Mouse (Mus musculus) thymus, postnatal 10 days (tissue): ENCODE data around the gene Cryaa.

Source experiments
- DNase-seq, 2 experiments: peaks; one replicate each; pipeline ENCODE4 v3.0.0; 2021; ENCODE audit warnings: low spot score in 2 of 2

The Cryaa gene

DNA sequence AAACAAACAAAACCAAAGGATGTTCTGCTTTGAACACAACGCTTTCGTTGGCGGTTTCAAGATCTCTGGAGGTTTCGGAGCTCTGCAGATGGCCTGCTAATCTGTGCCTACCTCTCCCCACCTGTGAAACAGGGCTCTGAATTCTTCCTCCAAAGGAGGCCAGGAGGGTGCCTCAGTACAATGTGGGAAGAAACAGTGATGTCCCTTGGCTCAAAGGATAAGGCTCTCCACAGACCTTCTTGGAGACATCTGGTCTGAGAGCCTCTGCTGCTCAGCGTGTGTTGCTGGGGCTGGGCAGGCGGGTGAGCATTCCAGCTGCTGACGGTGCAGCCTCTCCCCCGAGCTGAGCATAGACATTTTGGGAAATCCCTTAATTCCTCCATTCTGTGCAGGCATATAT is at the start of gene Cryaa:
Gene Cryaa, plus strand, starts transcription at position 301 of the 400 bp plus-strand sequence.
- DNase-seq: no peak

- no peak for DNase-seq
Observed at GRCm38 (mm10) chr17:31627961-31628360, 49.6 kb upstream of the Cryaa start.

DNA sequence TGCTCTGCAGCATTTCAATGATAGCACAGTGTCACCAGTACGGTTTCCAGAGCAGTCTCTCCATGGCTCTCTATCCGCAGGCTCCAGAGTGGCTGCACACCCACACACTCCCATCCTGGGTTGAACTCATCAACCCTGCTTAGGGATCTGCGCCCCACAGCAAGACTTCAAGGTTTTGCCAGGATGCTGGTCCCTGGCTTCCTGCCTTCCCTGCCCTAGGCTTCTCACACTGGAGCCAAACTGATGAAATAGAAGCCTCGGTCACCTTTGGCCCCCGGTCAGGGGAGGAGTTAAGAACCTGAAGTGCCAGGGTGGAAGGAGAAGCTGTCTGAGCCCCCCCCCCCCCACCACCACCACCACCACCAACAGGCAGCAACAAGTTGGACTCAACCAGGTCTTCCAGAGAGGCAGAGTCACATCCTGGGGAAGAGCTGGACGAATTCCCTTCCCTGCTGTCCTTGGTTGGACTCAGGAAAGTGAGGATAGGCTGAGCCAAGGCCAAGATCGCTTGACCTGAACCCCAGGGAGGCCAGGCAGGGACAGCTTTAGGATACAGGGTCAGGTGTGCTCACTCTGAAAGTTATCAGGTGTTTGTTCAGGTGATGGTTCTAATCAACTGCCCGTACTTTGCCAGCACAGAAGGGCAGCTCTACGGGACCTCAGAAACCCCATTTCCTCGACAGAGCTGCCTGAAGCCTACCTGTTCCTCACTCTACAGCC is 46.4 kb upstream of the Cryaa start:
- no peak for DNase-seq

- no peak for DNase-seq
Observed at GRCm38 (mm10) chr17:31633007-31633406, 44.6 kb upstream of the Cryaa start.

DNA sequence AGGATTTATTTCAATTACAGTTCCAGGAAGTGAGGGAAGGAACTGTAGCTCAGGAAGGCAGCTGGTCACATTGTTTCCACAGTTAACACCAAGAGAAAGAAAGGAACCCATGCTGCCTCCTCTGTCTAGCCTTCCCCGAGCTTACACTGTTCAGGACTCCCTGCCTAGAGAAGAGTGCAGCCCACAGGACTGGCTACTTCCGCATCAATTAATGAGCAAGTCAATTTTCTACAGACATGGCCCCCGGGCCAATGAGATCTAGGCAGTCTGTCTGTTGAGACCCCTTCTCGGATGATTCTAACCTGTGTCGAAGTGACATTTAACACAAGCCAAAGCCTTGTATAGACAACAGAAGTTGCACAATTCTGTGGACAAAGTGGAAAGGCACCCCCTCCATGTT is 42.7 kb upstream of the Cryaa start:
- no peak for DNase-seq

- DNase-seq: no peak
Observed at GRCm38 (mm10) chr17:31635781-31636180, 41.8 kb upstream of the Cryaa start.

DNA sequence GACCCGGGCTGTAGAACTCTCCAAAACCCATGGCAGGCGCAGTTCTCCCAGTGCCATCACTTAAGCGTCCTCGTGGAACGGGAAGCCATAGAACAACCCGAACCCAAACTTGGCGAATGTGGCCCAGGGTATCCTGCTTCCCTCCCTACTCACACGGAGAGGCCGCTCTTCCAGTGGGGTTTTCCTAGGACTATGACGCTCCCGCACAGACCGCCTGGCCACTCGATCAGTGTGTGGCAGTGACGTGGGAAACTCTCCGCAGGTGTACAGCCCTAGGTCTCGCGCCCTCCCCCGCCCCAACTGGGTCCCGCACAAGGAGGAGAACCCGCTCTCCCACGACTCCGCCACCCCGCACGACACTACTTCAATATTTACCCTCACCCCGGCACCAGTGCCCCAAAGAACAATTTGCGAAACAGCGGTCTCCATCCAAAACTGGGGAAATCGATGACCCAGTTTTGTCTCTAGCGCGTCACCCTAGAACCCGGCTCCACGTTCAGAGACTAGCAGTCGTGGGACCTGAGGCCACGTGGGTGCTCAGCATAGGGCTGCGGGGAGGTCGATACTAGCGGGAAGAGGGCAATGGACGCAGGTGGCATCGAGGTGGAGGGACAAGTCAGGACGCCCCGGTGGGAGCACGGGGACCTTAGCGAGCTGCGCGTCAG is 41.2 kb upstream of the Cryaa start:
- no peak for DNase-seq

DNA sequence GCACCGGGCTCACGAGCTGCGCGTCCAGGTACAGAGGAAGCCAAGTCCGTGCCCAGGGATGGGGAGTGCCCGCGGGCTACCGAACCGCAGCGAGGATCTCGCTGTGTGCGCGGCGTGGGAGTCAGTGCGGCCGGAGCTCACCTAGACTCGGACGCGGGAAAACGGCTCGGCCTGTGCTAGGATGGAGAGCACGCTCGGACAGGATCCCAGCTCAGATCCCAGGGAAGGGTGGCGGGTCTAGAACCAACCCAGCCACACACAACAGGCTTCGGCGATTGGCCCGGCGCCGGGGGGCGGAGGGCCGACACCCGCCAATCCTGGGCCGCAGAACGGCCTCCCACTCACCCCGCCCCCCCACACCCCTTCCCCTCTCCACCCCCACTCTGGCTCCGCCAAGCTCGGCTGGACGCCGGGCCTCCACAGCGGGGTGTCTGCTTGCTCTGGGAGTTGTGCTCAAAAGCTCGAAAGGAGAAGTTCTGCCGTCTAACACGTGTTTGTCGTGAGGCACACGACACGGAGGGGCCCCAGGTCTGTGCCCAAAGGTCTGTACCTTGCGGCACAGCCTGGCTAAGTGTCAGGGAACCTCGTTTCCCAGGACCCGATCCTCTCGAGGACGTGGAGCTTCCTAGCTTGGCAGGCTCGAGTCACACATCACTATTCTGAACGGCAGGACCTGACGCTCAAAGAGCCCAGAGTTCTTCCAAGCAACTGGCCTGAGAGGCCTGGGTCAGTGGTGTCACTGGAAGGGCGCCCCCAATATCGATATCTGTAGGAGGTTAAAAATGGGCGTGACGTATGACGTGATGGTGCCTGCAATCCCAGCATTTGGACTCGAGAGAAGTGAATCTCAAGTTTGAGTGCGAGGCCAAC is 40.4 kb upstream of the Cryaa start, which contains the start of gene Cbs:
Gene Cbs, minus strand, starts transcription at position 297 of the 870 bp plus-strand sequence.
- peak in 1 of 2 experiments; percentile 33 for DNase-seq

DNA sequence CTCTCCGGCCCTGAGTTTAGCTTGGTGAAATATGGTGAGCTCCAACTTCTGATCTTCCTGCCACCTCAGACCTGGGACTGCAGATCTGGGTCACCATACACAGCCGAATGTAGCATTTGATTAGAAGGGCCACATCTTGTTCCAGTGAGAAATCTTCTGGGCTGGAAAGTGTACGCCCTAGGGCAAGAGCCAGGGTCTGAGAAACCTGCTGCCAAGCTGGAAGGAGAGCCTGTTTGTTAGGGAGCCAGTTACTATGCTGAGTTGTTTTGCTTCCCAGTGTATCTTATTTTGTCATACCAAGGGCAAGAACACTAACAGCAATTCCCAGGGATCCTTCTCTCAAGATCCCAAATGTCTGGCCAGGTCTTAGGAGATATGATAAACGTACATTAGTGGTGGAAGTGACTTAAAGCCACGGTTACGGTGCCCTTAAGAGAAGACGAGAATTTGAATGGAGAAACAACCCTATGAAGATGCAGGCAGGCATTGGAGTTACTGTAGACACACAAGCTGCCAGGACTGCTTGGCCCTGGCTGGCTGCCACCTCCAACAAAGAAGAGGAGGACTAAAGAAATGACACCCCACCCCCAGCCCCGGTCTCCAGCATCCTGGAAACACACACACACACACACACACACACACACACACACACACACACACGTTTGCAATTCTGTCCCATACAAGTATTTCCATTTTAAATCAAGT is 39.6 kb upstream of the Cryaa start:
- DNase-seq: no peak

- DNase-seq: no peak
Observed at GRCm38 (mm10) chr17:31639651-31640050, 38.0 kb upstream of the Cryaa start.

DNA sequence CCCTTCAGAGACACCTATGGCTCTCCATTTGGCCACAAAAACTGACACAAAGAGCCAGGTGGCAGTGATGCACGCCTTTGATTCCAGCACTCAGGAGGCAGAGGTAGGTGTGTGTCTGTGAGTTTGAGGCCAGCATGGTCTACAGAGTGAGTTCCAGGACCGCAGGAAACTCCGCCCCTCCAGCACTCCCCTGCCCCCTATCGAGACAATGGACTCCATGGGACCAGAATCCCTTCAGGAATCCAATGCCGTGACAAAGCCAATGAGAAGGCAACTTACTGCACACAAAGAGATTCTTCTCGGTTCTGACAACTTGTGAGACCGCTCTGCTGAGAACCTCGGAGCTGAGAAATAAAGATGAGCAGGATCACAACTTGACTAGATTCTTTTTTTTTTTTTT is 35.3 kb upstream of the Cryaa start:
- DNase-seq: no peak

- DNase-seq: no peak
Observed at GRCm38 (mm10) chr17:31642913-31643312, 34.7 kb upstream of the Cryaa start.

DNA sequence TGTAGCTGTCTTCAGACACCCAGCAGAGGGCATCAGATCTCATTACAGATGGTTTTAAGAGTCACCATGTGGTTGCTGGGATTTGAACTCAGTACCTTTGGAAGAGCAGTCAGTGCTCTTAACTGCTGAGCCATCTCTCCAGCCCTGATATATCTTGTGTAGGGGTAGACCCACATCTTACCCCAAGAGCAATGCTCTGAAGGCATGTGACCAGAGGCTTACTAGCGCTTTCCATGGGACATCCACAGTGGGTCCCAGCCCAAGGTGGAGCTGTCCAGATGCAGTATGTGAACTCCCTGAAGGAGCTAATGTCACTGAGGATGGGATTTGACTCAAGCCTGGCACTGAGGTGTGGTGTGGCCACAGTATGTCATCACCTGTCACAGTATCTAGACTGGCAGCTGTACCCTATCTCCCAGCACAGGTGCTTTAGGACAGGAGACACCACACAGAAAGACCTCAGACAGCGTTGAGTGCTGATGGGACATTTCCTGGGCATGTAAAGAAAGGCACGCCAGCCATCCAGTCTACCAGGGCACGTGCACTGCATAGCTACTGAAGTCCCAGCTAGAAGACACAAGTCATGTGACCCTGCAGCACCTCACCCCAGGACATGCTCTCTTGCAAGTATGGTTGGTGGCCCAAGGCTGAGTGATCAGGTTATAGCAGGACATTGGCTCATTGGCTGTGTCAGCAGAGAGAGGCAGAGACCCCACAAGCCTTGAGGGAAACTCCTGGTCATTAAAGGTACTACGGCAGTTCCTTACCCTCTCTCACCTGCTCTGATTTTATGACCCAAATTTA is 31.2 kb upstream of the Cryaa start:
- no peak for DNase-seq

- no peak for DNase-seq
Observed at GRCm38 (mm10) chr17:31652152-31652551, 25.5 kb upstream of the Cryaa start.

DNA sequence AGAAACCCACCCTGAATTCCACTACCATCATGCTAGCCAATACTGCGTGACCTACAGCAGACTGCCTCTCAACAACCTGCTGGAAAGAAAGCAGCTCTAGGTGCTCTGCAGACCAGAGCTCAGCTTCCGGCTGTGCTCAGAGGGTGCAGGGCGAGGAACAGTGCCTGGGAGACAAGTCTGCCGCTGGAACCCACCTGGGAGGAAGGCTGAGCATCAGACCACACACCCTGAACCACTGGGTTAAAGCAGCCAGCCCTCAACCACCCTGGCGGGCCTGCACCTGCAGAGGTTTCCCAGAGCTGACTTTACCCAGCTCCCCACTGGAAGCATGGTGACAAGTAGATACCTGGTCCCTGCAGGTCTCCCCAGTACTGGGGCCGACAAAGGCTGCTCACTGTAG is 24.3 kb upstream of the Cryaa start:
- peak; percentile 9 to 15 for DNase-seq

- DNase-seq: no peak
Observed at GRCm38 (mm10) chr17:31655366-31655765, 22.2 kb upstream of the Cryaa start.

DNA sequence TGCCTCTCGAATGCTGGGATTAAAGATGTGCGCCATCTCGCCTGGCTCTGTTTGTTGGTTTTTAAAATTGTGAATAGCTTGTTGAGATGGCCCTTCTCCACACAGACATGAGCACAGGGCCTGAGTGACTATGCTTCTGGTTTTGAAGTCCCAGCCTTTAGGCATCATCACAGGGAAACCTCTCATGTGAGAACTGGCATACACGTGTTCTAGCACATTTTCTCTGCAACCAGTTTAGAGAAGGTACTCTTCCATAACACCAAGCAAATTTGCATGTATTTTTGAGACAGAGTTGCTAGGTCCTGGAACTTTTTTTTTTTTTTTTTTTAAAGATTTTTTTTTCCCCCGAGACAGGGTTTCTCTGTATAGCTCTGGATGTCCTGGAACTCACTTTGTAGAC is 20.9 kb upstream of the Cryaa start:
- no peak for DNase-seq

DNA sequence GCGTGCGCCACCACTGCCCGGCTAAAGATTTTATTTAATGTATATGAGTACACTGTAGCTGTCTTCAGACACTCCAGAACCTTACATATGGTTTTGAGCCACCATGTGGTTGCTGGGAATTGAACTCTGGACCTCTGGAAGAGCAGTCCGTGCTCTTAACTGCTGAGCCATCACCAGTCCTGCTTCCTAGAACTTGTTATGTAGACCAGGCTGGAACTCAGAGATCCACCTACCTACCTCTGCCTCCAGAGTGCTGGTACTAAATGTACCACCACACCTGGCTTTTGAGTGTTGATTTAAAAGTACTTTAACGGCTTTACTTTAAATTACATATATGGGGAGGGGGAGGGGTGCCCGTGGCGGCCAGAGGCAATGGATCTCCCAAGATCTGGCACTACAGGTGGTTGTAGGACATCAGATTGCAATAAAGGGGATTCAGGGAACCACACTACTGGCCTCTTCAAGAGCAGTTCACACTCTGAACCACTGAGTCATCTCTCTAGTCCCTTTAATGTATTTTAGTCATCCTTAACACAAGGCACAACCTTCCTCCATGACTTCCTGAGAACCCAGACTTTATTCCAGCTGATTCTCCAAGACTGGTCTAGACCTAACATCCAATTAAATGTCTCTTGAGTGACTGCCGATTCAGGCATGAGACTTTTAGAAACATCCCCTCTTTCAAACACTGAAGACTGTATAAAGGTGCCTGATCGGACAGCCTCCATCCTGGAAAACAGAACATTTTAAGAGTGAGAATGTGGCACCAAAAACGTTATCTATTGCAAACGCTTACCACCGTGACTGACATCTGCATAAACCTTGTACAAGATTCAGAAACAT is 20.2 kb upstream of the Cryaa start:
- DNase-seq: no peak

DNA sequence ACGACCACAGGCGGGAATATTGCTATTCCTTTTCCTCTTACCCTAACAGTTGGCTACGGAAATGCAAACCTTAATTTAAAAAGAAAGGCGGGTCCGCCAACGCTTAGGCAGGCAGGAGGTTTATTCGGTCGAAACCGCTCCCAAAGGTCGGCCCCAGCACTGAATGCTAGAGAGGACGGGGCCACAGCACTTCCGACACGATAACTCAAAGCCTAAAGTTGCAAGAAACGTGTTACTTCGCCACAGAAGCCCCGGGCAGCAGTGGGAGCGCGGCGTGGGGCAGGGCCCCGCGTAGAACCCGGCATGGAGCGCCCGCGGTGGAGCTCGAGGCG is 19.5 kb upstream of the Cryaa start:
- peak; percentile 27 to 32 for DNase-seq
